Mouse (Mus musculus): ENCODE measurements around the gene Oscp1. TPM values are rescaled to one million over a fixed set of nuclear protein-coding genes. Genes with fewer than 3 reads are reported as not detected.

Gene Oscp1
- 10 to 100 TPM; 45.2 to 63.6 (median 50.8) TPM for total RNA-seq (2022)

DNA sequence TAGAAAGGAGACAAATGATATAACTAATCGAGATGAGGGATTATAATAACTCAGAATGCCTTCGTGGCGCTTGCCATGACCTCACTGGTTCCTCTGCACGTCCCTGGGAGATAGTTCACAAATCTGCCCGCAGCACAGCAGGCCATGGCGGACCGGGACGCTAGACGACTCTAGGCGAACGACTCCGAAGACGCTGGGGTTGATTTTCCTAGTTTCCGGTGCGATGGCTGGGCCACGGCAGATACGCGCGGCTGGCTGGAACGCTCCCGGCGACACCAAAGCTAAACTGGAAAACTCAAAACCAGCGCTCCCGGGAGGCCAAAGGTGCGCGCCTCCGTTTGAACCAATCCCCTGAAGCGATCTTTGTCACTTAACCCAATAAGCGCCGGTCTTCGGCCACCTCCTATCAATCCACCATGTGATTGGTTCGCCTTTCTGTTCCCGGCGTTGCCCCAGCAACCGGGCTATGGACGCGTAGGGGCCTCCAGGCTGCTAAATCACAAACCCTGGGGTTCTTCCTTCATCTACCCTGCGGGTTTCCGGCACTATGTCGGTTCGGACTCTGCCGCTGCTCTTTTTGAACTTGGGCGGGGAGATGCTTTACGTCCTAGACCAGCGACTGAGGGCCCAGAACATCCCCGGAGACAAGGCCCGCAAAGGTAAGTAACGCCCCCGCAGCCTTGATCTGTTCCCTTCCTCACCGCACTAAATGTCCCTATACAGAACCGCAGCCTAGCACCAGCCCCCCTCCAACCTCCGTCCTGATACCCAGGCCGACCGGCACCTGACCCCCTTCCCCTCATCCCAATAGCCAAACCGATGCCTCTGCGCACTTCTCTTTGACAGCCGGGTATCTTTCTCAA lies at the start of gene Oscp1:
Oscp1 (plus strand) TSS at position 432 of the 863 bp plus-strand sequence.
- DNase-seq (ENCODE audit: low spot score in 2 of 2) = peak; percentile 93 to 94

GRCm38 (mm10) chr4:126017676-126018332 lies 40.6 kb upstream of the Oscp1 start:
- no peak for DNase-seq (ENCODE audit: low spot score in 2 of 2)

DNA sequence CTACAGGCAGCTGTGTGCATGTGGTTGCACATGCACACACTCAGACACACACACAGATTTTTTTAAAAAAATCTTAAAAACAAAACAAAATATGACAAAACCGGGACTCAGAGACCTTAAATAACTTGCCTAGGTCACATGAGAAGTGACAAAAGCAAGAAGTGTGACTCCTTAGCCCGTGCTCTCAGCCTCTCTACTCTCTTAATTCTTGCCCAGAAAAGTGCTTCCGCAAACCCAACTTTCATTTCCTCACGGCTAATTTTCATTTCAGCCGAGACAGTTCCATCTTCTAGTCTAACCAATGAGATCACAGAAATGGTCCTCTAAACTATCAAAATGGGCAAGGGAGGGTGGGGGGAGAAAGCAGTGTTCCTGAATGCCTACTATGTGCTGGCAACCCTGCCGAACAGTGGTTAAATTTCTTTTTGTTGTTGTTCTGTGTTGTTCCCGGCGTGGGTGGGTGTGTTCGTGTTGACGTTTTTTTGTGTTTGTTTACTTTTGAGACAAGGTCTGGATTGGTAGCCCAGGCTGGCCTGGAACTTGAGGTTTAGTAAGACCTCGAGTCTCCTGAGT lies 39.3 kb upstream of the Oscp1 start:
- DNase-seq (ENCODE audit: low spot score in 2 of 2) = no peak

DNA sequence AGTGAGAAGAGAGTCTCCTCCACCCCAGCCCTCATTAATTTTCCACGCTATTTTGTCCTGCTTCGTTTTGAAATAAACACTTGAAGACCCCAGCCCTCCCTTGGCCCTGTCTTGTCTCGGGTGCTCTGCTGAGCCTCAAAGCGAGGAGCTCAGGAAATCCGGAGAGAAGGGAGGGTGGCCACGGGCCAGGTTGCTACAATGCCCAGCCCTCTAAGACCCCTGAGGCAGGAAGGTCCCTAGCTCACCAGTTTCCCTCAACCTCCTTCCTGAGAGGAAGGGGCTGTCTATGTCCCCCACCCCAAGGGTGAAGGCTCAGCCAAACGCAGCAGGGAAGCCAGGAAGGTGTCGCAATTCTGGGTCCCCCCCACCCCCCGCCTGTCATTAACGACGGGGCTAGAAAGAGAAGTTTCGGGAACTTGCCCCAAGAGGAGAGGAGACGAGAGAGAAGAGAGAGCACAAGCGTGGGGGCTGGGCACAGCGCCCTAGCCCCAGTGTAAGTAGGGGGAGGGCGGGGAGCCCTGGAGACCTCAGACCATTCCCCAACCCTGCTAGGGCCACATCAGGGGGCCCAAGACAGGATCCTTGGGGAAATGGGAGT lies 34.0 kb upstream of the Oscp1 start, which contains the start of gene Csf3r:
Csf3r (plus strand) TSS at position 248 of the 598 bp plus-strand sequence.
- no peak for DNase-seq (ENCODE audit: low spot score in 2 of 2)

DNA sequence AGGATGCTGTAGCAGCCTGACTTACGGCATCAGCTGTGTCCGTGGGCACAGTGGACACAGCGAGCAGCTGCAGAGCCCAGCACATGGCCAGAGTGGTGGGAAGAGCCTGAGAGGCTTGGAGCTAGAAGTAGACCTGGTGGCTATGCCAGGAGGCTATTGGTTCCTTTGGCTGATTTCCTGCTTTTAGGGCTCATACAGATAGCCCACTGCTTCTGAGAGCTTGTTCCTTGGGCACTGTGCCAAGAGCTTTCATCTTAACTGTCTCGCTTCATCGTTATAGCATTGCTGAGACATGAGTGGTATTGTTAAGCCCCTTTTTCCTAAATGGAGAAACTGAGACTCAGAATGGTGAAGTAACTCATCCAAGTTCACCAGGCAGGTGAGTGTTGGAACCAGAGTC lies 32.6 kb upstream of the Oscp1 start:
- no peak for DNase-seq (ENCODE audit: low spot score in 2 of 2)

GRCm38 (mm10) chr4:126027980-126028379 lies 30.4 kb upstream of the Oscp1 start:
- no peak for DNase-seq (ENCODE audit: low spot score in 2 of 2)

DNA sequence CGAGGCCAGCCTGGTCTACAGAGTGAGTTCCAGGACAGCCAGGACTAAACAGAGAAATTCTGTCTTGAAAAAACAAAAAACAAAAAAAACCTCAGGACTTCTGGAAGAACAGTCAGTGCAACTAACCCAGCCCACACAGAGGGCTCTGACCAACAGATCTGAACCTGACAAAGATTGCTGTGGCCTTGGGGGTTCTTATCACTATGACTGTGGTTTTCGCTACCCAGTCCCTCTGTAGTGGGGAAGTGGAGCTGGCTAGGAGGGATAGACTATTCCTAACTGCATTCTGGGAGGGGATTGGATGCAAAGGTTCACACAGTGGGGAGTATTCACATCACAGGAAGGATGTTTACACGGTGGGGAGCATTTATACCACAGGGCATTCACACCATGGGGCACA lies 29.3 kb upstream of the Oscp1 start:
- DNase-seq (ENCODE audit: low spot score in 2 of 2) = no peak

- no peak for DNase-seq (ENCODE audit: low spot score in 2 of 2)
These were observed 27.7 kb upstream of the Oscp1 start for GRCm38 (mm10) chr4:126030705-126031104.

DNA sequence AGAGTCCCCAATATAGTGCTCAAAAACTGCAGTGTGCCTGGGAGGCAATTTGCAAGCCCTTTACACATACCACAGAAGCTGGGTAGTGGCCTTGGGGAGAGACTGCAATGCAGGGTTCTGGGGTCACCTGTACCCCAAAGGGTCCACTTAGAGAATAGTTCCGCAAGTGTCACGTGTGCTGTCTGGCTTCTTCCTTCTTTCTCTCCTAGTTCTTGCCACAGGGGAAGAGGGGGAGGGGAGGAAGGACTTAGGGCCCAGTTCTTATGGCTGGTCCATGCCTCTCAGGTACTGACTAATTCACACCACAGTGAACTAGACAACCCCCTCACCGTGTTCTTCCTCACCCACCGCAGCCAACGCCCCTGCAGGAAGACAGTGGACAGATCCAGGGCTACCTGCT lies 23.0 kb upstream of the Oscp1 start:
- DNase-seq (ENCODE audit: low spot score in 2 of 2) = no peak

DNA sequence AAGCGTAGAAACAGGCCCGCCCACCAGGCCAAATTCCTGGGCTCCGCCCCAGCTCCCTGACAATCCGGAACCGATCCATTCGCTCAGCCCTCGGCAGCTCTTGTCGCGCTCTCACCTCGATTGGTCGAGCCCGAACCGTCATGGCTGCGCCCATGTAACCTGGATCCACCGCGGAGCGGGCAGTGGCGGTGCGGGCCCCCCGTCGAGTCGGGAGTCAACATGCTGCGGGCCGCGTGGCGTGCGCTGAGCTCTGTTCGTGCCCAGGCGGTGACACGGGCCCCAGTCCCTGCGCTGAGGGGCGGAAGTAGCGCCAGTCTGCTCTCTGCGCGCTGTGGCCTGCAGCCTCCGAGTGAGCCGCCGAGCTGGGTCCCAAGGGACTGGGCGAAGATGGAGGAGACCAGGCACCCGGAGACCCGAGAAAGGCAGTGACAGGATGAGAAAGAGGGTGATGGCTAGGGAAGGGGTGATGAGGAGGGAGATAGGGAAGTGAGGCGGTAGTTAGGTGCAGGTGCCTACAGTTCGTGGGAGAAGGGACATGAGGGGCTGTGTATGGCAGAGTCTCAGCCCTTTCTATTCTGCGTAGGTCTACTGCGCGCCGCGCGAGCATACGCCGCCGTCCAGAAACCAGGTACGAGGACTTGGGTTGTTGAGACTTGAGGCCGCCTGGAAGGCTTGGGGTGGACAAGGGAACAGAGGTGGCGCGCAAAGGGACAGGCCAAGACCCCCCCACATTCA lies 11.3 kb upstream of the Oscp1 start, which contains the start of gene Mrps15:
Mrps15 (plus strand) TSS at position 75 of the 735 bp plus-strand sequence.
- DNase-seq (ENCODE audit: low spot score in 2 of 2) = peak; percentile 71 to 82

- DNase-seq (ENCODE audit: low spot score in 2 of 2) = peak; percentile 74 to 84
These were observed 6.7 kb upstream of the Oscp1 start for GRCm38 (mm10) chr4:126051617-126052016.

GRCm38 (mm10) chr4:126057207-126058133 lies 895 bp upstream of the Oscp1 start:
- DNase-seq (ENCODE audit: low spot score in 2 of 2) = no peak

DNA sequence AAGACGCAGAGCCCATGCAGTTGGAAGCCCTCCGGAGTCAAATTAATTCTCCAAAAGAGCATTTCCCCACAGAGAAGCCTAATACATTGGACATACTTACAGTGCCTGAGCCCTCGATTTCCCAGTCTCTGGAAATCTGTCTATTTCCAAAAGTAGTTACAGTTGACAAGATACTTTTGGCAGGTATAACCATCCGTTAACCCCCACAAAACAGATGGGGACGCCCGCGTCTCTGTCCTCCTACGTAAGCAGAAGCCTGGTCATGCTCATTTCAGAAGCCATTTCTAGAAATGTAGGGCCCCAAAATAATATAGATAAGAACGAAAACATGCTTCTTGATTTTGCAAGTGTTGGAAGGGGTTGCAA lies 615 bp downstream of the Oscp1 start:
- peak; percentile 66 to 74 for DNase-seq (ENCODE audit: low spot score in 2 of 2)

DNA sequence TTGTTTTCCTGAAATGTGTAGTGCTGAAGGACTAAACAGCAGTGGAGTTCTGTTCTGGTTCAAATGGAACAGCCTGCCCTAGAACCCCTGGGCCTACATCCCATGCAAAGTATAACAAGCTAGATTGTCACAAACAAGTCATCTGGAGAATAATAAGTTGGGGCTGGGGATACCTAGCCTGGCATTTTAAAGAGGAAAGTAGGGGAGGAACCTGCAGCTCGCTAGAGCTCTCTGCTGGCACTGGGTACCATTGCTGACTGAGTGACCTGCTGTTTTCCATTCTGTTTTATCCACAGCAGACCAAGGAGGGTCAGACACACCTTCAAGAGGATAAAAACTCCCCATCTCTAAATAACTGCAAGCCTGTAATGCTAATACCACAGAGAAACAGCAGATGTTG lies 4.5 kb downstream of the Oscp1 start:
- DNase-seq (ENCODE audit: low spot score in 2 of 2) = peak; percentile 20 to 37

DNA sequence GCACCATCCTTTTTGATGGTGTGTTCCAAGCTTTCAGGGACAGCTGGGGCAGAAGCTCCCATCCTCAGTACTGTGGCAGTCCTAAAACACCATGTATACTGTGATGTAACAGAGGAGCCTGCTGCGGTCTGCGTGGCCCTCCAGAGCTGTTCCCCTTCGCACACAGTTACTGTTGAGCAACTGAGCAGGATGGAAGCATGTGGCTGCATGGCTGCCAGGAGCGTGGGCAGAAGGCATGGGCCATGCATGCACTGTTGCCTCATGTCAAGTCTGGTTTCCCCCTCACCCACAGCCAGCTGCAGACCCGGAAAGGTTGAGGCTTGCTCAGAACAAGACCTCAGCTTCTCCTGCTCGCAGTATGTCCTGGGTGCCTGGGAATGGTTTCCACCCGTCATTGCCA lies 6.9 kb downstream of the Oscp1 start:
- DNase-seq (ENCODE audit: low spot score in 2 of 2) = peak; percentile 42 to 63

DNA sequence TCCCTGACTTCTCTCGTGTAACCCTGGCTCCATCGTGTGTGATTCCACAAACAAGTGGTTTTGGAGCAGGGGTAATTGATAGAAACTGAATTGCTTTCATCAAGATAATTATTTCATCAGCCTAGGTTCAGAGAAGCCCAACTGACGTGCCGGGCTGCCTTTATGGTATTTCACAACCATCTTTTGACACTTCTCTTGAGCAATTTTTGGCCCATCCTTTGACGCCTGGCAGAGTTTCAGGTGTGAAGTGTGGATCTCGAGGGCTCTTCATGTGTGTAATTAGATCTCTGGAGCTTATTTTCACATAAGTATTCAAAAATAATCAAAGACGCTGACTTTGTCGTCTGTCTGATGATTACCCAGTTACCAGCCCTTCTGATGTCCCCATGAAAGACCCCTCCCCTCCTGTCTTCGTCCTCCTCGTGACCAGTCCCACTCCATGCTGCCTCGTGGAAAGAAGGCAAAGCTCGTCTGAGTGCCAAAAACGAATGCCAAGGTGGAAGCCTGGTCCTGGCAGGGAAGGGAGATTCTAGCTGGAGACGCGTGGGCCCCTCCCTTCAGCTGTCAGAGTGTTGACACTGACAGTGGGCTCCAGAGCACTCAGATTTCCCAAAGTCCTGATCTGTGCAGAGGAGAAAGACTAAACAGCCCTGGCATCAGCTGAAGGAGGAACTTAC lies 9.2 kb downstream of the Oscp1 start:
- no peak for DNase-seq (ENCODE audit: low spot score in 2 of 2)

- DNase-seq (ENCODE audit: low spot score in 2 of 2) = no peak
These were observed 10.5 kb downstream of the Oscp1 start for GRCm38 (mm10) chr4:126068842-126069241.

GRCm38 (mm10) chr4:126077833-126078232 lies 19.5 kb downstream of the Oscp1 start:
- no peak for DNase-seq (ENCODE audit: low spot score in 2 of 2)

DNA sequence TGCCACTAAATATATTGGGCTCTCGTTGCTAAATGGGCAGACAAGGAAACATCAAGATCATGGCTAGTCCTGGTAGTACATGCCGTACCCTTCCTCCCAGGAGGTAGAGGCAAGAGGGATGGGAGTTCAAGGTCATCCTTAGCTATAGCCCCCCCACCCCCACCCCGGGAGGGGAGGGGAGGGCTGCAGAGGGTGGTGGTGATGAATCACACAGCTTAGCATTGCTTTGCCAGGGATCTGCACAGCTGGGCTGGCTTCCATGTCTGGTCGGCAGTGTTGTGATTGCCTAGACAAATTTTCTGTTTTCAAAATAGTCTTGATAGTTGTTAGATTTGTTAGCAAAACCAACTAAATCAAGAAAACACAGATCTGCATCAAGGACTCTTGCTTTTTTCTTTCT lies 20.9 kb downstream of the Oscp1 start:
- no peak for DNase-seq (ENCODE audit: low spot score in 2 of 2)

All from layer of hippocampus, adult 8-10 months (tissue).